Mouse (Mus musculus) hindbrain, embryonic 10.5 days (tissue): ENCODE measurements around the gene Map7d1. TPM values are rescaled to one million over a fixed set of nuclear protein-coding genes. Genes with fewer than 3 reads are reported as not detected.

Source experiments
- polyA plus RNA-seq: library from polyadenylated mRNA; unstranded; fragments of >200 nt; fragmentation: Nextera tagmentation; extraction: Ambion mirVana; gene quantifications from 2 replicates; pipeline ENCODE4 v1.2.1, GENCODE M21; 2016

The Map7d1 gene
- polyA plus RNA-seq, 1 experiment from 2014 or later = 99.0 TPM

Other genes starting within 250 kb of the Map7d1 start
- 0.70 and 1.1 TPM in 2 replicates for gene Csf3r, start 231.8 kb downstream of the Map7d1 start, polyA plus RNA-seq
- 139 and 147 TPM in 2 replicates for gene Mrps15, start 209.4 kb downstream of the Map7d1 start, polyA plus RNA-seq
- gene Oscp1, start 197.8 kb downstream of the Map7d1 start, polyA plus RNA-seq = 27.7 and 30.9 TPM in 2 replicates
- gene Lsm10, start 159.7 kb downstream of the Map7d1 start, polyA plus RNA-seq = 46.8 and 49.1 TPM in 2 replicates
- 46.9 and 47.2 TPM in 2 replicates for gene Stk40, start 152.4 kb downstream of the Map7d1 start, polyA plus RNA-seq
- 29.8 and 35.3 TPM in 2 replicates for gene Eva1b, start 108.6 kb downstream of the Map7d1 start, polyA plus RNA-seq
- gene Sh3d21, start 92.9 kb downstream of the Map7d1 start, polyA plus RNA-seq = 1.3 and 2.3 TPM in 2 replicates
- gene Thrap3, start 53.6 kb downstream of the Map7d1 start, polyA plus RNA-seq = 230 and 252 TPM in 2 replicates
- gene Trappc3, start 6.0 kb upstream of the Map7d1 start, polyA plus RNA-seq = 95.4 and 101 TPM in 2 replicates
- gene Col8a2, start 30.4 kb upstream of the Map7d1 start, polyA plus RNA-seq = 6.1 and 18.5 TPM in 2 replicates
- gene Adprhl2, start 65.4 kb upstream of the Map7d1 start, polyA plus RNA-seq = 88.2 and 89.5 TPM in 2 replicates
- gene Tekt2, start 69.3 kb upstream of the Map7d1 start, polyA plus RNA-seq = 2.3 and 2.7 TPM in 2 replicates
- gene Ago3, start 173.2 kb upstream of the Map7d1 start, polyA plus RNA-seq = 12.6 and 12.7 TPM in 2 replicates
- gene Ago1, start 212.2 kb upstream of the Map7d1 start, polyA plus RNA-seq = 11.8 and 13.2 TPM in 2 replicates